9 mouse cellular contexts compared by ENCODE assay signal in genomic region chr2:92967032-92967838, GRCm38 (mm10). TPM values are rescaled to one million over a fixed set of nuclear protein-coding genes. Genes with fewer than 3 reads are reported as not detected.
DNase-seq lines count a peak whose midpoint lies in the region; ATAC-seq and TF ChIP-seq lines count a peak whose summit lies in the region.
"Had no signal": no experiment of that assay in that cellular context is flagged by ENCODE, and none has a peak within 500 bp of the region (broad histone marks: within the 10 kb centered on the region; RNA-seq: fewer than 3 reads in every experiment).

No protein-coding gene starts in this region.

- peaks cover 13% of the 10 kb centered on the region; the same call in 1 of the 2 replicates for H3K4me1 ChIP-seq in liver, embryonic 11.5 days (replicated peaks; ENCODE audit: control insufficient read depth, insufficient read depth, low read length)
- peaks cover 40% of the 10 kb centered on the region for H3K4me1 ChIP-seq in liver, embryonic 12.5 days
- H3K4me1 ChIP-seq in hindbrain, postnatal 0 days (ENCODE audit: insufficient read depth, low read length), result no peaks in the 10 kb centered on the region
- no peaks in the 10 kb centered on the region for H3K4me1 ChIP-seq in lung, adult 2 months (ENCODE audit: control insufficient read depth, insufficient read depth, low read length)
- H3K4me1 ChIP-seq in stomach, postnatal 0 days (replicated peaks; ENCODE audit: control insufficient read depth, insufficient read depth), result 0 out of 2 replicates have a peak, but pooled peaks cover 2% of the 10 kb centered on the region

- WGBS in liver, embryonic 11.5 days, result 38% methylated on average over 10 of the region's 10 CpGs
- WGBS in liver, embryonic 12.5 days (ENCODE audit: insufficient replicate concordance), result 46% methylated on average over 10 of the region's 10 CpGs
- 32% methylated on average over 10 of the region's 10 CpGs for WGBS in hindbrain, postnatal 0 days
- WGBS in lung, adult 2 months, result 47% methylated on average over 10 of the region's 10 CpGs
- WGBS in stomach, postnatal 0 days, result 25% methylated on average over 10 of the region's 10 CpGs

- no peak overlapping the region for H3K27ac ChIP-seq in liver, embryonic 11.5 days (ENCODE audit: low read depth, low read length)
- no peak overlapping the region for H3K27ac ChIP-seq in liver, embryonic 12.5 days
- H3K27ac ChIP-seq in hindbrain, postnatal 0 days, result peak overlapping the region; percentile 41; the same call in 1 of the 2 replicates
- 0 out of 2 replicates have a peak overlapping the region, but pooled peaks have one; percentile 8 for H3K27ac ChIP-seq in stomach, postnatal 0 days (replicated peaks)

- H3K27me3 ChIP-seq in liver, embryonic 11.5 days (replicated peaks; ENCODE audit: control insufficient read depth, insufficient read depth, low read length), result no peaks in the 10 kb centered on the region
- no peaks in the 10 kb centered on the region for H3K27me3 ChIP-seq in liver, embryonic 12.5 days (replicated peaks)
- no peaks in the 10 kb centered on the region for H3K27me3 ChIP-seq in hindbrain, postnatal 0 days (ENCODE audit: insufficient read depth, low read length)
- H3K27me3 ChIP-seq in stomach, postnatal 0 days (ENCODE audit: control insufficient read depth, insufficient read depth, low read length), result no peaks in the 10 kb centered on the region
- H3K27me3 ChIP-seq: Patski had no signal

- no peak for TF ChIP-seq EP300 in stomach, postnatal 0 days (optimal IDR thresholded peaks at IDR 0.05)

- 0 out of 2 replicates have a peak, but pooled peaks have one; percentile 26 for ATAC-seq in liver, embryonic 11.5 days (replicated peaks; ENCODE audit: low FRiP score)
- ATAC-seq in liver, embryonic 12.5 days, result no peak
- peak; percentile 60; the same call in 1 of the 2 replicates for ATAC-seq in hindbrain, postnatal 0 days
- peak; percentile 70; the same call in 1 of the 2 replicates for ATAC-seq in stomach, postnatal 0 days (ENCODE audit: low FRiP score, low TSS enrichment)
- ATAC-seq: Patski had no signal

- no peak overlapping the region for H3K4me2 ChIP-seq in liver, embryonic 11.5 days
- H3K4me2 ChIP-seq in liver, embryonic 12.5 days, result no peak overlapping the region
- no peak overlapping the region for H3K4me2 ChIP-seq in hindbrain, postnatal 0 days (ENCODE audit: low read depth, low read length)
- H3K4me2 ChIP-seq in stomach, postnatal 0 days (replicated peaks; ENCODE audit: low read depth), result 0 out of 2 replicates have a peak overlapping the region, but pooled peaks have one; percentile 6

- no peaks in the 10 kb centered on the region for H3K9me3 ChIP-seq in liver, embryonic 11.5 days (ENCODE audit: control insufficient read depth, low read length)
- H3K9me3 ChIP-seq in liver, embryonic 12.5 days (replicated peaks), result no peaks in the 10 kb centered on the region
- H3K9me3 ChIP-seq in hindbrain, postnatal 0 days (ENCODE audit: low read length), result no peaks in the 10 kb centered on the region
- H3K9me3 ChIP-seq in stomach, postnatal 0 days (ENCODE audit: control insufficient read depth, low read length), result no peaks in the 10 kb centered on the region

- no peak for TF ChIP-seq CTCF in hindbrain, postnatal 0 days (IDR thresholded peaks at IDR 0.05; ENCODE audit: low read depth)
- TF ChIP-seq CTCF in lung, adult 2 months (IDR thresholded peaks at IDR 0.05; ENCODE audit: insufficient read depth, low read length), result no peak
- no peak for TF ChIP-seq CTCF in stomach, postnatal 0 days (IDR thresholded peaks at IDR 0.05; ENCODE audit: low read depth)

- H3K36me3 ChIP-seq in liver, embryonic 11.5 days (ENCODE audit: control insufficient read depth, insufficient read depth, low read length), result peaks cover 3% of the 10 kb centered on the region
- H3K36me3 ChIP-seq in liver, embryonic 12.5 days, result peaks cover 9% of the 10 kb centered on the region; the same call in 1 of the 2 replicates
- no peaks in the 10 kb centered on the region for H3K36me3 ChIP-seq in hindbrain, postnatal 0 days (ENCODE audit: insufficient read depth, low read length)
- peaks cover 4% of the 10 kb centered on the region; the same call in 1 of the 2 replicates for H3K36me3 ChIP-seq in stomach, postnatal 0 days (ENCODE audit: control insufficient read depth, insufficient read depth, low read length)

- TF ChIP-seq POLR2A in lung, adult 2 months (IDR thresholded peaks at IDR 0.05; ENCODE audit: borderline replicate concordance, extremely low read depth, low read depth, low read length), result no peak

- H3K9ac ChIP-seq in liver, embryonic 11.5 days (ENCODE audit: low read depth, low read length), result no peak overlapping the region
- no peak overlapping the region for H3K9ac ChIP-seq in liver, embryonic 12.5 days
- peak overlapping the region; percentile 24; the same call in 1 of the 2 replicates for H3K9ac ChIP-seq in hindbrain, postnatal 0 days (replicated peaks; ENCODE audit: low read length)
- no peak overlapping the region for H3K9ac ChIP-seq in stomach, postnatal 0 days (ENCODE audit: low read length)

- no peak for DNase-seq in liver, embryonic 11.5 days (ENCODE audit: low spot score)
- DNase-seq in hindbrain, postnatal 0 days (ENCODE audit: low spot score), result peak; percentile 40
- peak; percentile 48 for DNase-seq in lung, adult 2 months
- DNase-seq in stomach, postnatal 0 days (ENCODE audit: low spot score), result peak; percentile 36
- no peak for DNase-seq in urinary bladder, adult 18-20 months (ENCODE audit: low spot score in 2 of 2)
- DNase-seq in adipocyte (ENCODE audit: low spot score), result no peak
- no peak for DNase-seq in cerebellum, postnatal 4 days (ENCODE audit: low spot score in 2 of 2)

- H3K4me3 ChIP-seq in liver, embryonic 11.5 days (ENCODE audit: low read depth, low read length), result no peak overlapping the region
- H3K4me3 ChIP-seq in liver, embryonic 12.5 days, result no peak overlapping the region
- no peak overlapping the region for H3K4me3 ChIP-seq in hindbrain, postnatal 0 days (ENCODE audit: low read length)
- no peak overlapping the region for H3K4me3 ChIP-seq in lung, adult 2 months (replicated peaks; ENCODE audit: extremely low read depth, low read depth, low read length)
- H3K4me3 ChIP-seq in stomach, postnatal 0 days (ENCODE audit: low read depth, low read length), result no peak overlapping the region

RNA-seq across cellular contexts. Expression of gene Syt13, which starts 52.3 kb away (rescaled TPM):
- polyA plus RNA-seq in liver, embryonic 11.5 days (2014; fragmentation: Nextera tagmentation; extraction: Ambion mirVana), result 0.71 and 0.78 TPM in 2 replicates
- 0.43 and 0.44 TPM in 2 replicates for polyA plus RNA-seq in liver, embryonic 12.5 days (2016; fragmentation: Nextera tagmentation; extraction: Ambion mirVana)
- total RNA-seq in hindbrain, postnatal 0 days (2014; rRNA removed), result 145 and 146 TPM in 2 replicates
- 61.5 and 70.8 TPM in 2 replicates for polyA plus RNA-seq in hindbrain, postnatal 0 days (2015; fragmentation: Nextera tagmentation; extraction: Ambion mirVana)
- polyA plus RNA-seq in lung, adult 2 months (2012; rRNA removed), result 0.08 and 0.11 TPM in 2 replicates
- 4.1 and 5.0 TPM in 2 replicates for polyA plus RNA-seq in stomach, postnatal 0 days (2015; fragmentation: Nextera tagmentation; extraction: Ambion mirVana)

Comparison
In these comparisons a context has a peak if more than half of its experiments do, and no peak if none do; other contexts are left out.
1. DNase-seq: peak in hindbrain, postnatal 0 days (single experiment), lung, adult 2 months (single experiment) and stomach, postnatal 0 days (single experiment); none in liver, embryonic 11.5 days (single experiment), urinary bladder, adult 18-20 months (0 of 2), adipocyte (single experiment) and cerebellum, postnatal 4 days (0 of 2).
2. H3K27ac ChIP-seq: peak in hindbrain, postnatal 0 days (single experiment) and stomach, postnatal 0 days (single experiment); none in liver, embryonic 11.5 days (single experiment) and liver, embryonic 12.5 days (single experiment).
3. RNA of gene Syt13, which starts 52.3 kb away (polyA plus RNA-seq): 61.5 to 70.8 TPM in hindbrain, postnatal 0 days; 4.1 to 5.0 TPM in stomach, postnatal 0 days, 0.71 to 0.78 TPM in liver, embryonic 11.5 days, 0.43 to 0.44 TPM in liver, embryonic 12.5 days and 0.08 to 0.11 TPM in lung, adult 2 months; every median in the first group is over 10 times any median in the second.